12 mouse cellular contexts compared by ENCODE assay signal in the genomic region with DNA sequence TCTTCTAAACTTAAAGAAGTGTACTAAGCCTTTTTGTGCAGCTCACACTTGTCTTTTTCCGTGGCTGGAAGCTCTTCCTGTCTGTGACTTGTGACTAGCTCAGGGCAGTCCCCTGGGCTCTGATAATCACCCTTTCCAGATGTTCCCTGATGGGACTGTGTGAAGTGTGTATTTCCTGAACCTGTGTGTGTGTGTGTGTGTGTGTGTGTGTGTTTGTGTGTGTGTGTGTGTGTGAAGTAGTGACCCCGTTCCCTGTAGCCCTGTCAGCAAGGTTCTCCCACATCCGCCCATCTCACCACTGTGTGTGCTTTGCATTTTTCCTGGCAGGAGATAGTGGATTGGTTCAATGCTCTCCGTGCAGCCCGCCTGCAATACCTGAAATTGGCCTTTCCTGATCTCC. TPM values are rescaled to one million over a fixed set of nuclear protein-coding genes. Genes with fewer than 3 reads are reported as not detected.
"Had no signal": no experiment of that assay in that cellular context is flagged by ENCODE, and none has a peak within 500 bp of the region (broad histone marks: within the 10 kb centered on the region; RNA-seq: fewer than 3 reads in every experiment).

No protein-coding gene starts in this region.

- H3K27ac ChIP-seq: left cerebral cortex, adult 2 months; limb, embryonic 10.5 days; liver, embryonic 14.5 days; midbrain, embryonic 12.5 days; stomach, embryonic 15.5 days had no signal

- H3K4me1 ChIP-seq: limb, embryonic 10.5 days; midbrain, embryonic 12.5 days; stomach, embryonic 15.5 days had no signal

- H3K36me3 ChIP-seq: limb, embryonic 10.5 days; midbrain, embryonic 12.5 days; stomach, embryonic 15.5 days had no signal

- H3K9me3 ChIP-seq: limb, embryonic 10.5 days; midbrain, embryonic 12.5 days; stomach, embryonic 15.5 days had no signal

- H3K4me2 ChIP-seq: midbrain, embryonic 12.5 days; stomach, embryonic 15.5 days had no signal

- ATAC-seq: lung, postnatal 0 days had no signal

- H3K4me3 ChIP-seq: left cerebral cortex, adult 2 months; limb, embryonic 10.5 days; midbrain, embryonic 12.5 days; stomach, embryonic 15.5 days had no signal

- DNase-seq: kidney, adult 18-20 months; lung, adult 2 months; lung, postnatal 36 days; right cerebral cortex, postnatal 25 days; thymus, postnatal 4 days had no signal

- H3K9ac ChIP-seq: liver, embryonic 14.5 days; midbrain, embryonic 12.5 days; stomach, embryonic 15.5 days had no signal

- H3K27me3 ChIP-seq: midbrain, embryonic 12.5 days; stomach, embryonic 15.5 days had no signal

RNA-seq across cellular contexts. Expression of a gene that starts 16.4 kb away (rescaled TPM):
- total RNA-seq: megakaryocyte-erythroid progenitor cell, adult 5-6 weeks had no signal
